Mouse (Mus musculus): ENCODE results near the gene Col4a1. TPM values are rescaled to one million over a fixed set of nuclear protein-coding genes. Genes with fewer than 3 reads are reported as not detected.

Col4a1 gene
- polyA plus RNA-seq, 1 experiment from 2014 or later, result 93.3 TPM

Other genes starting within 250 kb of the Col4a1 start
- 41.6 and 42.4 TPM in 2 replicates for gene Col4a2, start within 50 bp of the Col4a1 start, polyA plus RNA-seq (2015; fragmentation: Nextera tagmentation; extraction: Ambion mirVana)
- gene Rab20, start 165.9 kb upstream of the Col4a1 start, polyA plus RNA-seq (2015; fragmentation: Nextera tagmentation; extraction: Ambion mirVana), result 1.1 and 1.8 TPM in 2 replicates
- 153 and 161 TPM in 2 replicates for gene Naxd, start 184.7 kb upstream of the Col4a1 start, polyA plus RNA-seq (2015; fragmentation: Nextera tagmentation; extraction: Ambion mirVana)
- 22.6 and 23.8 TPM in 2 replicates for gene Cars2, start 238.0 kb upstream of the Col4a1 start, polyA plus RNA-seq (2015; fragmentation: Nextera tagmentation; extraction: Ambion mirVana)
- 40.7 and 44.7 TPM in 2 replicates for gene Ing1, start 242.7 kb upstream of the Col4a1 start, polyA plus RNA-seq (2015; fragmentation: Nextera tagmentation; extraction: Ambion mirVana)